Mouse (Mus musculus) neural tube, embryonic 12.5 days (tissue): Measurements from ENCODE around the gene Ism1. TPM values are rescaled to one million over a fixed set of nuclear protein-coding genes. Genes with fewer than 3 reads are reported as not detected.
A peak's percentile ranks its signal among the peaks of the same experiment; 100 is the strongest.

ENCODE experiments used
- ATAC-seq: fragments of 200-750 bp; cut with Nextera tagmentation; 2 replicates; pipeline ENCODE4 v1.8.0; 2017; ENCODE audit warnings: low read depth, mild to moderate bottlenecking, moderate TSS enrichment, moderate library complexity; ENCODE audit not compliant: low FRiP score
- H3K27ac ChIP-seq: fragments of 300-500 bp; sonication (generic); 2 replicates; pipeline ENCODE4 v1.5.1; 2016
- H3K27me3 ChIP-seq: fragments of 300-500 bp; sonication (generic); replicated peaks from 2 replicates; pipeline ENCODE4 v1.6.1; 2016; ENCODE audit warnings: mild to moderate bottlenecking
- H3K36me3 ChIP-seq: fragments of 300-500 bp; sonication (generic); 2 replicates; pipeline ENCODE4 v1.6.1; 2016; ENCODE audit warnings: mild to moderate bottlenecking
- H3K4me1 ChIP-seq: fragments of 300-500 bp; sonication (generic); 2 replicates; pipeline ENCODE4 v1.6.1; 2016
- H3K4me2 ChIP-seq: fragments of 300-500 bp; sonication (generic); replicated peaks from 2 replicates; pipeline ENCODE4 v1.6.1; 2016; ENCODE audit warnings: mild to moderate bottlenecking
- H3K4me3 ChIP-seq: fragments of 300-500 bp; sonication (generic); 2 replicates; pipeline ENCODE4 v1.5.1; 2016
- H3K9ac ChIP-seq: fragments of 300-500 bp; sonication (generic); 2 replicates; pipeline ENCODE4 v1.6.1; 2016; ENCODE audit warnings: mild to moderate bottlenecking
- H3K9me3 ChIP-seq: fragments of 300-500 bp; sonication (generic); 2 replicates; pipeline ENCODE4 v1.6.1; 2016; ENCODE audit warnings: mild to moderate bottlenecking
- WGBS: fragments of 180-500 bp; shearing (Covaris S2); methylation state at CpG from one replicate; pipeline ENCODE4 v1.1.7; 2016; 5-methylcytosine and 5-hydroxymethylcytosine counted together
- polyA plus RNA-seq: library from polyadenylated mRNA; unstranded; fragments of >200 nt; fragmentation: Nextera tagmentation; extraction: Ambion mirVana; gene quantifications from 2 replicates; pipeline ENCODE4 v1.2.1, GENCODE M21; 2016

The Ism1 gene
- polyA plus RNA-seq, 1 experiment from 2014 or later, result 2.2 TPM

GRCm38 (mm10) chr2:139723304-139723703 lies 45.3 kb downstream of the Ism1 start:
- no peak for ATAC-seq
- H3K4me2 ChIP-seq, result no peak overlapping the region
- H3K36me3 ChIP-seq, result no peaks in the 10 kb centered on the region
- no peak overlapping the region for H3K27ac ChIP-seq
- no peak overlapping the region for H3K4me3 ChIP-seq
- H3K4me1 ChIP-seq, result no peaks in the 10 kb centered on the region
- no peaks in the 10 kb centered on the region for H3K9me3 ChIP-seq
- WGBS, result 69% methylated on average over 3 of the region's 3 CpGs
- no peak overlapping the region for H3K9ac ChIP-seq
- H3K27me3 ChIP-seq, result no peaks in the 10 kb centered on the region

GRCm38 (mm10) chr2:139724202-139724838 lies 46.3 kb downstream of the Ism1 start:
- 86% methylated on average over 4 of the region's 4 CpGs for WGBS
- ATAC-seq, result no peak
- no peak overlapping the region for H3K9ac ChIP-seq
- H3K36me3 ChIP-seq, result no peaks in the 10 kb centered on the region
- H3K27me3 ChIP-seq, result no peaks in the 10 kb centered on the region
- H3K9me3 ChIP-seq, result no peaks in the 10 kb centered on the region
- no peak overlapping the region for H3K4me3 ChIP-seq
- H3K4me1 ChIP-seq, result no peaks in the 10 kb centered on the region
- H3K27ac ChIP-seq, result no peak overlapping the region
- H3K4me2 ChIP-seq, result no peak overlapping the region

GRCm38 (mm10) chr2:139725328-139725727 lies 47.4 kb downstream of the Ism1 start:
- H3K27ac ChIP-seq, result no peak overlapping the region
- no peak overlapping the region for H3K4me3 ChIP-seq
- H3K36me3 ChIP-seq, result no peaks in the 10 kb centered on the region
- no peaks in the 10 kb centered on the region for H3K4me1 ChIP-seq
- H3K9me3 ChIP-seq, result no peaks in the 10 kb centered on the region
- no peaks in the 10 kb centered on the region for H3K27me3 ChIP-seq
- WGBS, result 81% methylated on average over 3 of the region's 3 CpGs
- no peak for ATAC-seq
- no peak overlapping the region for H3K4me2 ChIP-seq
- no peak overlapping the region for H3K9ac ChIP-seq

- Histone ChIP-seq H3K4me2 (no peak overlapping the region), H3K27me3 (no peaks in the 10 kb centered on the region), H3K4me1 (no peaks in the 10 kb centered on the region), H3K9me3 (no peaks in the 10 kb centered on the region), H3K27ac (no peak overlapping the region), H3K9ac (no peak overlapping the region), H3K4me3 (no peak overlapping the region), H3K36me3 (no peaks in the 10 kb centered on the region)
- WGBS, result 91% methylated on average over 2 of the region's 2 CpGs
- ATAC-seq, result no peak
Measured at GRCm38 (mm10) chr2:139728060-139728459, 50.1 kb downstream of the Ism1 start.

GRCm38 (mm10) chr2:139729377-139729776 lies 51.4 kb downstream of the Ism1 start:
- Histone ChIP-seq H3K4me3 (no peak overlapping the region), H3K4me1 (no peaks in the 10 kb centered on the region), H3K9ac (no peak overlapping the region), H3K4me2 (no peak overlapping the region), H3K36me3 (no peaks in the 10 kb centered on the region), H3K27me3 (no peaks in the 10 kb centered on the region), H3K27ac (no peak overlapping the region), H3K9me3 (no peaks in the 10 kb centered on the region)
- ATAC-seq, result no peak
- 75% methylated on average over 5 of the region's 5 CpGs for WGBS

GRCm38 (mm10) chr2:139742381-139742780 lies 64.4 kb downstream of the Ism1 start:
- no peak for ATAC-seq
- Histone ChIP-seq H3K4me3 (no peak overlapping the region), H3K4me2 (no peak overlapping the region), H3K9ac (no peak overlapping the region), H3K27ac (no peak overlapping the region), H3K27me3 (no peaks in the 10 kb centered on the region), H3K36me3 (no peaks in the 10 kb centered on the region), H3K4me1 (no peaks in the 10 kb centered on the region), H3K9me3 (no peaks in the 10 kb centered on the region)
- 79% methylated on average over 1 of the region's 1 CpGs for WGBS

GRCm38 (mm10) chr2:139757021-139757420 lies 79.0 kb downstream of the Ism1 start:
- 69% methylated on average over 8 of the region's 8 CpGs for WGBS
- H3K27me3 ChIP-seq, result no peaks in the 10 kb centered on the region
- H3K36me3 ChIP-seq, result no peaks in the 10 kb centered on the region
- H3K27ac ChIP-seq, result no peak overlapping the region
- peak; percentile 74; the same call in 1 of the 2 replicates for ATAC-seq
- H3K4me2 ChIP-seq, result no peak overlapping the region
- no peak overlapping the region for H3K9ac ChIP-seq
- H3K9me3 ChIP-seq, result no peaks in the 10 kb centered on the region
- no peak overlapping the region for H3K4me3 ChIP-seq
- no peaks in the 10 kb centered on the region for H3K4me1 ChIP-seq

- H3K4me2 ChIP-seq, result no peak overlapping the region
- H3K27ac ChIP-seq, result no peak overlapping the region
- no peaks in the 10 kb centered on the region for H3K36me3 ChIP-seq
- no peaks in the 10 kb centered on the region for H3K9me3 ChIP-seq
- H3K4me1 ChIP-seq, result no peaks in the 10 kb centered on the region
- ATAC-seq, result 0 out of 2 replicates have a peak, but pooled peaks have one; percentile 53
- WGBS, result 100% methylated on average over 1 of the region's 1 CpGs
- no peaks in the 10 kb centered on the region for H3K27me3 ChIP-seq
- H3K9ac ChIP-seq, result no peak overlapping the region
- H3K4me3 ChIP-seq, result no peak overlapping the region
Measured at GRCm38 (mm10) chr2:139757456-139757855, 79.5 kb downstream of the Ism1 start.

GRCm38 (mm10) chr2:139764355-139764754 lies 86.4 kb downstream of the Ism1 start:
- H3K4me2 ChIP-seq, result no peak overlapping the region
- no peak overlapping the region for H3K4me3 ChIP-seq
- no peaks in the 10 kb centered on the region for H3K4me1 ChIP-seq
- H3K27me3 ChIP-seq, result no peaks in the 10 kb centered on the region
- H3K27ac ChIP-seq, result no peak overlapping the region
- no peak overlapping the region for H3K9ac ChIP-seq
- no peaks in the 10 kb centered on the region for H3K9me3 ChIP-seq
- no peaks in the 10 kb centered on the region for H3K36me3 ChIP-seq
- ATAC-seq, result no peak
- 65% methylated on average over 5 of the region's 5 CpGs for WGBS

GRCm38 (mm10) chr2:139774949-139775570 lies 97.1 kb downstream of the Ism1 start:
- Histone ChIP-seq H3K27ac (no peak overlapping the region), H3K4me2 (no peak overlapping the region), H3K9me3 (no peaks in the 10 kb centered on the region), H3K4me3 (no peak overlapping the region), H3K4me1 (no peaks in the 10 kb centered on the region), H3K27me3 (no peaks in the 10 kb centered on the region), H3K36me3 (no peaks in the 10 kb centered on the region), H3K9ac (no peak overlapping the region)
- 82% methylated on average over 8 of the region's 8 CpGs for WGBS
- ATAC-seq, result no peak

- ATAC-seq, result no peak
- Histone ChIP-seq H3K4me3 (no peak overlapping the region), H3K27ac (no peak overlapping the region), H3K9ac (no peak overlapping the region), H3K27me3 (no peaks in the 10 kb centered on the region), H3K4me2 (no peak overlapping the region), H3K36me3 (no peaks in the 10 kb centered on the region), H3K9me3 (no peaks in the 10 kb centered on the region), H3K4me1 (no peaks in the 10 kb centered on the region)
- WGBS, result 53% methylated on average over 1 of the region's 1 CpGs
Measured at GRCm38 (mm10) chr2:139776644-139777043, 98.7 kb downstream of the Ism1 start.

- H3K27ac ChIP-seq, result no peak overlapping the region
Measured at GRCm38 (mm10) chr2:139778283-139778682, 100.3 kb downstream of the Ism1 start.

GRCm38 (mm10) chr2:139783318-139783850 lies 105.4 kb downstream of the Ism1 start:
- Histone ChIP-seq H3K4me2 (no peak overlapping the region), H3K4me1 (no peaks in the 10 kb centered on the region), H3K9ac (no peak overlapping the region), H3K36me3 (no peaks in the 10 kb centered on the region), H3K9me3 (no peaks in the 10 kb centered on the region), H3K27me3 (no peaks in the 10 kb centered on the region), H3K27ac (no peak overlapping the region), H3K4me3 (no peak overlapping the region)
- WGBS, result 90% methylated on average over 8 of the region's 8 CpGs
- no peak for ATAC-seq

More at GRCm38 (mm10) chr2:139778283-139778682, 100.3 kb downstream of the Ism1 start:
- no peaks in the 10 kb centered on the region for H3K27me3 ChIP-seq
- ATAC-seq, result no peak
- H3K9ac ChIP-seq, result no peak overlapping the region
- no peak overlapping the region for H3K4me2 ChIP-seq
- no peaks in the 10 kb centered on the region for H3K36me3 ChIP-seq
- H3K9me3 ChIP-seq, result no peaks in the 10 kb centered on the region
- no peak overlapping the region for H3K4me3 ChIP-seq
- 56% methylated on average over 3 of the region's 3 CpGs for WGBS
- no peaks in the 10 kb centered on the region for H3K4me1 ChIP-seq
